Mouse (Mus musculus) retina, postnatal 1 day (tissue): Measurements from ENCODE around the gene Zfp108.

ENCODE experiments used
- DNase-seq: peaks from one replicate; pipeline ENCODE4 v3.0.0-alpha.2; 2012

Zfp108 gene

DNA sequence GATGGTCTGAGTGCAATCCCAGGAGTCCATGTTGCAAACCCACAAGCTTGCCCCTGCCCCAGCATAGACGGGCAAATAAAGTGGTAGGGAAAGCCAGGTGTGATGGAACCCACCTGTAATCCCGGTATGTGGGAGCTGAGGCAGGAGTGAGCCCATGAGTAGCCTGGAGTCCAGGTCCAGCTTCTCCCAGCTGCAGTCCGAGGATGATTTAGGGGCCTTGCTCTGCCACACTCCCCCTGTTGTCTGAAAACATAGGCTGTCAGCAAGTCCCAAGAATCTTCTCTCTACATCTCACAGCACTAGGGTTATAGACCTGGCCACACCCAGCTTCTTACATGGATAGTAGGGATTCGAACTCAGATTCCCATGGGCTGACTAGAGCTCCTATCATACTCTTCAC, 32.3 kb downstream of the Zfp108 start:
- no peak for DNase-seq

DNA sequence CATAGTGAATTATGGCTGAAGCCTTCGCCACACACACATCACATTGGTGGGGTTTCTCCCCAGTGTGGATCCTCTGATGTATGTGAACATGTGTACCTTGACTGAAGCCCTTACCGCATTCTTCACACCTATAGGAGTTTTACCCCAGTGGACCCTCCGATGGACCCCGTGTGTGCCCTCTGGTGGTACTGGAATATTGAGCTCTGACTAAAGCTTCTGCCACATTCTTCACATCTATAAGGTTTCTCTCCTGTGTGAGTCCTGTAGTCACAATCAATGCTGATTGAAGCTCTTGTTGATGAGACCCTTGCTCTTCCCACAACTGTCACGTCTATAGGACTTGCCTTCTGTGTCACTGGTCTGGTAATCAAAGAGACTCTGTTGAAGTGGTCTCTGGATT, 33.1 kb downstream of the Zfp108 start:
- no peak for DNase-seq

GRCm38 (mm10) chr7:24288512-24288911, 33.9 kb downstream of the Zfp108 start:
- no peak for DNase-seq

- no peak for DNase-seq
These were observed 35.6 kb downstream of the Zfp108 start for GRCm38 (mm10) chr7:24290106-24290693.

- DNase-seq: no peak
These were observed 36.9 kb downstream of the Zfp108 start for GRCm38 (mm10) chr7:24291387-24292090.

GRCm38 (mm10) chr7:24293061-24293851, 38.7 kb downstream of the Zfp108 start:
- DNase-seq: no peak

DNA sequence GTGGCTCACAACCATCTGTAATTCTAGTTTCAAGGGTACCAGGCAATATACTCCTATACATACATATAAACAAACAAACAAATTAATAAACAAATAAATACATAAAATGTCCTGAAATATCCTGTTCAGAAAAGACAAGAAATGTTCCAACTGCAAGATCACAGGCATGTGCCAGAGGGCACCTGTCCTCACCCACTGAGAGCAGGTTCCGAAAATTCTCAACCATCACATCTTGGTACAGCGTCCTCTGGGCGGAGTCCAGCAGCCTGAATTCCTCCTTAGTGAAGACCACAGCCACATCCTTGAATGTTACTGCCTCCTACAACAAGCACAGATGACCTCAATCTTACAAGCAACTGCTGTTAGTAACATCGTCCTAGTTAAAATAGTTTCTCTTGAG, 40.2 kb downstream of the Zfp108 start:
- no peak for DNase-seq

- no peak for DNase-seq
These were observed 40.8 kb downstream of the Zfp108 start for GRCm38 (mm10) chr7:24295376-24295775.

GRCm38 (mm10) chr7:24296386-24296785, 41.8 kb downstream of the Zfp108 start:
- no peak for DNase-seq

GRCm38 (mm10) chr7:24297361-24298095, 42.9 kb downstream of the Zfp108 start:
- no peak for DNase-seq

DNA sequence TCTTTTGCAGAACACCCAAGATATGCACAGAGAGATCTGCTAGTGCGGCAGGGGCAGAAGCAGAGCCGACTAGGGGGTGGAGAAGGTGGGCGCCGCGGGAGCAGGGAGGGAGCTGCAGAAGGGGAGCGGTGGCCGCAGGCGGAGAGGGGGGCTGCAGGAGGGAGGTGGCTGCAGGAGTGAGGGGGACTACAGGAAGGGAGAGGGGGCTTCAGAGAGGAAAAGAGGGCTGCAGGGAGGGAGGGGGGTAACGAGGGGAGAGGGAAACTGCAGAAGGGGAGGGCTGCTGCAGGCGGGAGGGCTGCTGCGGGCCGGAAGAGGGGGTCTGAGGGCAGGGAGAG, 44.0 kb downstream of the Zfp108 start:
- DNase-seq: no peak

DNA sequence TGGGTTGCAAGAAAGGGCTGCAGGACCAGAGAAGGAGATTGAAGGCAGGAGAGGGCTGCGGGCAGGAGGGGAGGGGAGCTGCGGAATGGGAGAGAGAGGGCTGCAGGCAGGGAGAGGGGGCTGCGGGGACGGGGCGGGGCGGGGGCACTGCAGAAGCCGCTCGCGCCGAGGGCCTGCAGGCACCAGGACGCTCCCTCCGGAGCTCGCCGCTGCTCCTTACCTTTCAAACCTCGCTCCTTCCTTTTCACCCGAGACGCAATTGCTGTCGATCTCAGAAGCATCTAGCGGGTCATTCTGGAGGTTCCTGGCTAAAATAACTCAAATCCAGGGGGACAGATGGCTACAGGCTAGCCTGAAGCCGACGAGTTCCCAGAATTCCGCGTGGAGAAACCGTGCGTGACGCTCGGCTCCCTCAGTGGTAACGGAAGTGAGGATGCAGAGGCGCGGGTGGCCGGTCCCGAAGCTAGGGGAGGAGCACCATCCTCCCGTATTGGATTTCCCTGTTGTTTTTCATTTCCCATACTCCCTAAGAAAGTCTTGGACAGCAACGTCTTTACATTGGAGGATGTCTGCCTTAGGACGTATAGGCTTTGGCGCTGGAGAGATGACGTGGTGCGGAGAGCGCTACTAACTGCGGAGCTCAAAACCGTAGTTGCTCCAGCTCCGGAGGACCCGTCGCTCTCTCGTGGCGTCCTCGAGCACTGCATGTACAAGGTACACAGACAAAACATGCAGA, 44.5 kb downstream of the Zfp108 start:
- peak; percentile 92 for DNase-seq

DNA sequence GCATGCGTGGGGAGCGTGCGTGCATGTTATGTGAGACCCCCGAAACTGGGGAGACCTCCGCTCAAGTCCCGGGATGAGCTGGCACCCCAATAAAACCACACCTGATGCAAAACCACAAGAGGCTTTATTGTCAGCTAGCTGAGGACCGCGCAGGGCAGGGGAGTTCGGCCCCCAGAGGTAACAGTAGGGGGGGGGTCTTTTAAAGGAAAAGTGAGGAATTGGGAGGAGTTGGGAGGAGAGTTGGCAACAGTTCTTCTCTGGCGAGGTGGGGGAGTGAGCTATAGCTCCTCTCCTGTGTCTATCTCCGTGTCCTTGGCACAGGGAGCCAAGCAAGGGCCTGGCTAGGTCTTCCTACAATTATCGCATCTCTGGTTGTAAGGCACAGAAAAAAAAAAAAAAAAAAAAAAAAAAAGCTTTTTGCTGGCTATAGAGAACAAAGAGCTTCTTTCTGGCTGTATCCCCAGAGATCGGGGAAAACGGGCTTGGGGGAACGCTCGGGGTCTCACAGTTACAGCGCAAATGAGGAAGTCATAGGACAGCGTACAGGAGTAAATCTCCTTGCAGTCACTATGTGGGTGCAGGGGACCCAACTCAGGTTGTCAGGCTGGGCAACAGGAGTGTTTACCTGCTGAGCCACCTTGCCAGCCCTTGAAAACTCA, 45.4 kb downstream of the Zfp108 start:
- DNase-seq: peak; percentile 48

DNA sequence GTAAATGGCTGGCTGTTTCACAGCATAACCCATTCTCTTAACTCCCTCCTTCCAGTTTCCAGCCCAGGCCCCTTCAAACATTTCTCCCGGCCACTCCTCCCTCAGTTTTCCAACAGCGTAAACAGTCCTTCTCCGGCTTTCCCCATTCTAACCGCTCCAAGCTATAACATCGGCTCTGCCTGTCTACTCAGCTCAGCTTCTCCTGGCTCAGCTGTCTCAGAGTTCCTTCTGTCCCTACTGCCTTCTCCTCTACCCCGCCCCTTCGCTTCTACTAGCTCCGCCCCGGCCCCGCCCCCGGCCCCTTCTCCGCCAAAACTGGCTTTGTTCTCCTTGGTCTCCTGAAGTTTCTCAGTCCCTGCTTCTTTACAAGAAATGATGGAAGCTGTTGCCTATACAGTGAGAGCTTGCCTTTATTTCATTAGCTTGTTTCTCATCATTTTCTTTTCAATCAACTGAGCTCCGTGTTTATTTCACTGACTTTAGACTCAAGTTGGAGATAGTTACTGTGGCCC, 46.2 kb downstream of the Zfp108 start, which contains the start of gene Zfp61:
Gene Zfp61 (minus strand): TSS at position 462 of the 512 bp plus-strand sequence.
- DNase-seq: peak; percentile 87
